Mouse (Mus musculus) lung, postnatal 0 days (tissue): Measurements from ENCODE around the gene Zcchc14.

Experiments used
- CTCF ChIP-seq: IDR thresholded peaks from 2 replicates; pipeline ENCODE4 v1.5.1; 2016; ENCODE audit warnings: antibody characterized with exemption, mild to moderate bottlenecking
- EP300 ChIP-seq: IDR thresholded peaks from 2 replicates; pipeline ENCODE4 v1.6.1; 2016; ENCODE audit warnings: antibody characterized with exemption, mild to moderate bottlenecking, control low read depth

- TF ChIP-seq CTCF (no peak), EP300 (no peak)
Measured at GRCm38 (mm10) chr8:121681457-121681856, 28.8 kb upstream of the Zcchc14 start.
